Mouse (Mus musculus) kidney, adult 9 months (tissue): ENCODE data around the gene Duxbl3.
"Not testable (repeated sequence)": the region's sequence is repeated elsewhere in the genome, so short reads cannot be mapped to it uniquely, and the experiment has no call there.

ENCODE experiments used
- DNase-seq: peaks from one replicate; pipeline ENCODE4 v3.0.0; 2022

The Duxbl3 gene

GRCm38 (mm10) chr14:26257756-26258617 is at the start of gene Duxbl3:
Gene Duxbl3, plus strand, starts transcription at chr14:26257962.
- not testable (repeated sequence) for DNase-seq

DNA sequence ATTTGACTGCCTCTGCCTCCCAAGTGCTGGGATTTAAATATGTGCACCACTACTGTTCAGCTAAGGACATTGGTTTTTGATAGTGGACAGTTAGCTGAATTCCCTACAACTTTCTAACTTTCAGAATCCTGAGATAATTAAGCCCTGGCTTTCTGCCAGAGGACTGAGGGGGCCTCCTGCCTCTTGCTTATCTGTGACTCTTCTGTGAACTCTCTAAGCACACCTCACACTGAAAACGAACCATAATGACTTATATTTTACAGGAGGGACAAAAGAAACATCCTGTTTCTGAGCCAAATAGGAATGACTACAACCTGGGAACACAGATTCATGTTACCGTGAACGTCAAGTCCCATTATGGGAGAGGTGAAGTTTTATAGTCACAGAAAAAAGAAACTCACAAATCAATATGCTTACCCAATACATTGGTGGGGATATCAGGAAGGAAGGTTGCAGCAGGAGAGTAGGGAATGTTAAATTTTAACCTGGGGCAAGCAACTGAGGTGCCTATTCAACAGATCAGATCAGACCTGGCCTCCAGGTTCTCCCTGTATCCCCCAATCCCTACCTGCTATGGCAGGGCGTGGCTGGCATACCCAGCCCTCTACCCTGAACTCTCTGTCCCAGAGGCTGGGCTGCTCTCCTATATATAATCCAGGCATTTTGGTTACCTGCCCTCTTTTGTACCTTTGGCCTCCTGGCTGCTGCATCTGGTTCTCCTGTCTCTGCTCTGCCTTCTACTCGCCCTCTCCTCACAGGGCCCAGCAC is 41.3 kb upstream of the Duxbl3 start:
- DNase-seq: not testable (repeated sequence)

- DNase-seq: not testable (repeated sequence)
These were observed 20.6 kb upstream of the Duxbl3 start for GRCm38 (mm10) chr14:26237183-26237582.

DNA sequence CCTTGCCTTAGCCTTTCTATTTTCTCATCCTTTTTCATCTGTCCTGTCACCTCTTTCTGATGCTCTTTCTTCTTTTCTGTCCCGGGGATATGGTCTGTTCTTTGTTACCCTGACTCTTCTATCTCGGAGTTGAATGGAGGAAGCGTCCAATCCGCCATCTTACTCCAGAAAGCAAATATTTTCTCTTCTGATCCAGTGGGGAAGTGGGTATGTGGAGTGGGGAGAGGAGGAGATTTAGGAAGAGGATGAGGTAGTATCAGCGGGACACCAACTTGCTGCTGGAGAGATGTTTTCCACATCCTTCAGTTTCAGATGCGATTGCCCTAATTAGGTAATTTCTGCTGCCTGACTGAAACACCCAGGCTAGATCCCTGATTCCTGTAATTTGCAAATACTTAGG is 967 bp downstream of the Duxbl3 start:
- not testable (repeated sequence) for DNase-seq

GRCm38 (mm10) chr14:26286737-26287136 is 29.0 kb downstream of the Duxbl3 start:
- not testable (repeated sequence) for DNase-seq

DNA sequence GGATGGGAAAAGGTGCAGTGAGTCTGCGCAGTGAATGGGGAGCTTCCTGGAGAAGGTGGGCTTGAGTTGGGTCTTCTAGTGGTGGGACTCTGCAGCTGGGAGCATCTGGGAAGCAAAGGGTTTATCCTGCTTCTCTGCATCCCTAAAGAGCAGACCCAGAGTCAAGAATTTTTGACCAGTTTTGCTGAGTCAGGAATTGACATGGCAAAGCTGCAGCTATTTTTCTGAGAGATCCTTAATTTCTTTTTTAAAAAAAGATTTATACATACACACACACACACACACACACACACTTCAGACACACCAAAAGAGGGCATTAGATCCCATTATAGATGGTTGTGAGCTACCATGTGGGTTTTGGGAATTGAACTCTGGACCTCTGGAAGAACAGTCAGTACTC is 36.1 kb downstream of the Duxbl3 start:
- DNase-seq: no peak

DNA sequence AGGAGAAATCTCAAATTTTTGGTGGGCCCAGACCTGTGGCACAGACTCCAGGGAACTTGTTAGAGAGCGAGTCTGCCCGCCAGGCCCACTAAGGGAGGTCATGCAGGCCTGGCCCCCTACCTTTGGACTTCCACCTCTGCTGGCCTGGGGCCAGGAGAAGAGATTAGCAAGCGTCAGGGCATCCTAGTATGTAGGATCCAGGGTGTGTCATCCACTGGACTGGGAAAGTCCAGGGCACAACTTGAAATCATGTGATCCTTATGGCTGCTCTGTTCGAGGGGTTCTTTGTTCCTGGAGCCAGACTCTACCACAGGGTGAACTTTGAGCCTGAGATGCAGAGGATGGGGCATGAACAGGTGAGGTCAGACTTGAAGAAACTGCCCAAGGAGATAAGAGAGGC is 39.3 kb downstream of the Duxbl3 start:
- peak; percentile 13 for DNase-seq

DNA sequence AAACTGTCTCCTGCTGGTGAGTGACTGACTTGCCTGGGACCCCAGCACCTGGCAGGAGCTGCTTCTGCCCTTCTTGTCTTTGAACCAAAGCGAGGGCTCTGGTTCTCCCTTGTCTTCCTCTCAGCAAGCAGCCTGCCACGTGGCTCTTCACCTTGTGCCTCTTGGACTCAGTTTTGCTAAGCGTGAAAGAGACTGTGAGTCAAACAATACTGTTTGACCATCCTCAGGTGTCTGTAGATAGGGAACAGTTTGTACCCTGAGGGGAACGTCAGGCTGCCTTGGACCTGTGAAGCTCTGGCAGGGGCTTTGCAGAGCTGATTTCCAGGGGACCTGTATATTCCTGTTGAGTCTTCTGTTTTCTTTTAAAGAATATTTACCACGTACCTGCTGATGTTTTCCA is 39.7 kb downstream of the Duxbl3 start:
- no peak for DNase-seq

DNA sequence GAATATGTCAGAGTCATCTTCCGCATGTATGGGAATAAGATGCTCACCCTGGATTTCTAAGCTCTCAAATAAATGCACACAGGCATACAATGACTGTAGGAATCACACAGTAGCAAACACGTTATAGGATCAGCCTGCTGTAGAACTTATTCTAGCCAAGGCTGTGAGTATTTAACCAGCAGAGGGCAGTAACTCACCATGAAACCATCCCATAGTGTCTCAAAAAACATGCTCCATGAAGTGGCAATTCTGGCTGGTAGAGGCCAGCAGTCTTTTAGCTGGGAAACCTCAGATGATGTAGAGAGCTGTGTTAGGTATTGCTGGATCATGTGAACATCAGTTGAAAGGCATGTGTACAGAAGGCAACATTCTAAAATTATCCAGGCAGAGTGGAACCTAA is 45.3 kb downstream of the Duxbl3 start:
- DNase-seq: peak; percentile 63

DNA sequence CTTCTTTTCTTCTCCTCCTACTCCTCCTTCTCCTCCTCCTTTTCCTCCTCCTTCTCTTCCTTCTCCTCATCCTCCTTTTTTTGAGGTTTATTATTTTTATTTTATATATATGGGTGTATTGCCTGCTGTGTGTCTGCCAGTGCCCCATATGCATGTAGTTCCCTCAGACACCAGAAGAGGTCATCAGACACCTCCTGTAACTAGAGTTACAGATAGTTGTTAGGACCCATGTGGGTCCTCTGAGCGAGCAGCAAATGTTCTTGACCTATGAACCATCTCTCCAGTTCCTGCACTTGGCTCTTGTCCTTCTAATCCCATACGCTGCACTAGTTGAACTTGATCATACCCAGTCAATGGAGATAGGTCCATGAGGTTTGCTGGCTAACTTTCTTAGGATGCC is 48.3 kb downstream of the Duxbl3 start:
- peak; percentile 25 for DNase-seq

DNA sequence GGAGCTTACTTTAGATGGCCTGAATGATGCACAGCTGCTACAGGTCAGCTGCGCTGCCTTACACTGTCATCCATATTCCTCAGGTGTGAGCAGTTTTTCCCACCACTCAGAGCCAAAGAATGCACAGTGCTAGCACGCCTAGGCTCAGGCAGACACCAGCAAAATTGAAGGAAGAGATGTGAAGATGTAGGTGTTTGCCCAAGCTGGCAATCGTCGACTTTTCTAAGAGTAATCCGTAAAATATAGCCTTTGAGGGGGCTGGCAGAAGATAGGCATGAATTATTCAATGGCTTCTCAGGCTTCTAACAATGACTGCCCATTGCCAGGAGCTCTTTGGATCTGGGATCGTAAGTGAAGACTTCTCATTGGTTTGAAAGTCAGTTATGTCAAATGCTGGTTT is 51.1 kb downstream of the Duxbl3 start:
- no peak for DNase-seq

- DNase-seq: no peak
These were observed 51.7 kb downstream of the Duxbl3 start for GRCm38 (mm10) chr14:26309511-26309910.

DNA sequence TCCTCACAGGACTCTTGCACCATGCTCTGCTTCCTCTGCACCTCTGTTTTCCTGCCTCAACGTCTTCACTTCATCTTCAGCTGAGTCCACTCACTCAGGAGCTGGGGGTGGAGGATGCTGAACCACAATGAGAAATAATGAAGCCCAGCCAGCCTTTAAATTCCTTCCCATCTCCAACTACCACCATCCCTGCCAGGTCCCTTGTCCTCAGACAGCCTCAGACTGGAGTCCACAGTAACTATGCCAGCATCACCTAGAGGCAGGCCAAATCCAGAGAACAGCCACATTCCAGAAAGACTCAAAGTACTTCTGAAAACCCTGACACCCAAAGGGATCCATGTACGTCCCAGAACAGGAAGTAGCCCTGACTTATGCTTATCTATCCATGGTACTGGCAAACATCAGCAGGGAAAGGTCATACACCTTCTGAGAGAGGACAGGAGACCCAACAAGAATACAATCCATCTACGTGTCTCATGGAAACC is 58.5 kb downstream of the Duxbl3 start:
- DNase-seq: no peak
